Mouse (Mus musculus): ENCODE measurements around the gene Ifit3b. TPM values are rescaled to one million over a fixed set of nuclear protein-coding genes. Genes with fewer than 3 reads are reported as not detected.
"Not testable (repeated sequence)": the region's sequence is repeated elsewhere in the genome, so short reads cannot be mapped to it uniquely, and the experiment has no call there.

Gene Ifit3b
- total and polyA plus RNA-seq, 3 experiments: not detected

DNA sequence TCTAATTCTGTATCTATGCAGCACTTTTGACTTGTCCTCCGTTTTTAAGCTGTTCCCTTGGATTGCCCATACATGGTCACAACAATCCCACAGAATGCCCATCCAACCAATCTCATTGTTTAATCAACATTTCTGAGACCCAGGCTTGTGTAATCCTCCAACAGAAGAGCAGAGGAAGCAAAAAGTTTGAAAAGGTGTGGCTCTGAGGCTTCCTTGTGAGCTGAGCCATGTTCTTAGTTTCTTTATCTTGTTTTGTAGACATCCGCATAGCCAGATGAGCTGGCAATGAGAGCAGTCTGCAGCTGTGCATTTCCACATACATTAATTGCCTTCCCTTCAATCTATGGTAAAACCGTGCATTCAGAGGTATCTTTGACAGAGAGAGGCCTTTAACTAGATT is 2.3 kb upstream of the Ifit3b start:
- Histone ChIP-seq H3K9me3 (replicated peaks) (no peaks in the 10 kb centered on the region), H3K36me3 (replicated peaks) (no peaks in the 10 kb centered on the region), H3K27me3 (ENCODE audit: insufficient read depth, low read length) (no peaks in the 10 kb centered on the region), H3K4me3 (ENCODE audit: low read depth, low read length) (no peak overlapping the region), H3K4me1 (ENCODE audit: insufficient read depth, low read depth, low read length) (no peaks in the 10 kb centered on the region)
- TF ChIP-seq GATA1 (IDR thresholded peaks at IDR 0.05; ENCODE audit: borderline replicate concordance, low read length) (no peak), POLR2AphosphoS5 (IDR thresholded peaks at IDR 0.05; ENCODE audit: insufficient replicate concordance, low read depth, low read length) (no peak), GATA2 (IDR thresholded peaks at IDR 0.05; ENCODE audit: borderline replicate concordance, low read depth, low read length) (no peak), TAL1 (conservative IDR thresholded peaks at IDR 0.05; ENCODE audit: low read depth, low read length) (no peak), CTCF (IDR thresholded peaks at IDR 0.05; ENCODE audit: low read depth, low read length) (no peak)
- DNase-seq (ENCODE audit: low spot score): no peak
- no peak for ATAC-seq (ENCODE audit: extremely low read depth, insufficient number of reproducible peaks, low FRiP score, poor library complexity, severe bottlenecking)

DNA sequence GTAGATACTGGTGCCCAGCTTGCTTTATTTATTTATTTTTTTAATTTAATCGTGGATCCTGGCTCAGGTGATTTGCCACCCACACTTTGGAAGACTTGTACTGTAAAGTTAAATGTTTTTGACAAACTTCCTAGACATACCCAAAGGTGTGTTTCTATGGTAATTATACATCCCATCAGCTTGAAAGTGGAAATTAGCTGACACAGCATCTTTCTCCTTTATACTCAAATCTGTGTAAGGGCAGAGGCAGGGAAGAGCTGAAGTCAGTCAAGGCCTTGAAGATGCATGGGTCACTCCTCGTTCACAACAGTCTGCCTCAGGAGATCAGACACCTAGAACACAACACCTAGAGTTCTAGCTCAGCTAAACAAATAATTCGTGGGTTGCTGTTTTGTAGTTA is 2.3 kb downstream of the Ifit3b start:
- DNase-seq (ENCODE audit: low spot score); H3K27me3 ChIP-seq (ENCODE audit: insufficient read depth, low read length); H3K9me3 ChIP-seq (replicated peaks); H3K4me1 ChIP-seq (ENCODE audit: insufficient read depth, low read depth, low read length); ATAC-seq (ENCODE audit: extremely low read depth, insufficient number of reproducible peaks, low FRiP score, poor library complexity, severe bottlenecking); H3K36me3 ChIP-seq (replicated peaks); H3K4me3 ChIP-seq (ENCODE audit: low read depth, low read length): not testable (repeated sequence)

DNA sequence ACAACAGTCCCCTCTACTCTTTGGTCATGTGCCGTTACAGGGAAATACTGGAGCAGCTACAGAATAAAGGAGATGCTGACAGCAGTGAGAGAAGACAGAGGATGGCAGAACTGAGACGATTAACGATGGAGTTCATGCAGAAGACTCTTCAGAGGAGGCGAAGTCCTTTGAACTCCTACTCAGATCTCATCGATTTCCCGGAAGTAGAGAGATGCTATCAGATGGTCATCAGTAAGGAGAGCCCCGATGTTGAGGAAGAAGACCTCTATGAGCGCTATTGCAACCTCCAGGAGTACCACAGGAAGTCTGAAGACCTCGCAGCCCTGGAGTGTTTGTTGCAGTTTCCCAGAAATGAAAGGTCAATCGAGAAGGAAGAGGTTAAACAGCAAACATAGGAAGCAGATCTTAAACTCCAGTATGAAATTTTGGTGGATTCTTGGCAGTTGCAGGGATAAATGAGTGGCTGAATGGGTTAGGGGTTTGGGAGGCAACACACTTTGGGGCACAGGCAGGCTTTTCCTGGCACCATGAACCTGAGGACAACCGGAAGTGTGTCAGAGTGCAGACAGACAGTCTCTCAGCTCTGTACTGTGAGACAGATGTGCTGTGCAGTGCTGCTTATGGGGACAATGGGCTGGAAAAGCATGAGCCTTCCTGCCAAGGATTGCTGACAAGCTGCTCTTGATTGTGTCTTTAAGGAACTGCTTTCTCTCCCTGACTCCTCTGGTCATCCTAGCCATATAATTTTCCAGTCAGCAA is 4.7 kb downstream of the Ifit3b start:
- not testable (repeated sequence) for H3K27me3 ChIP-seq (ENCODE audit: insufficient read depth, low read length); ATAC-seq (ENCODE audit: extremely low read depth, insufficient number of reproducible peaks, low FRiP score, poor library complexity, severe bottlenecking); H3K9me3 ChIP-seq (replicated peaks); H3K36me3 ChIP-seq (replicated peaks); H3K4me1 ChIP-seq (ENCODE audit: insufficient read depth, low read depth, low read length); H3K4me3 ChIP-seq (ENCODE audit: low read depth, low read length); DNase-seq (ENCODE audit: low spot score)

DNA sequence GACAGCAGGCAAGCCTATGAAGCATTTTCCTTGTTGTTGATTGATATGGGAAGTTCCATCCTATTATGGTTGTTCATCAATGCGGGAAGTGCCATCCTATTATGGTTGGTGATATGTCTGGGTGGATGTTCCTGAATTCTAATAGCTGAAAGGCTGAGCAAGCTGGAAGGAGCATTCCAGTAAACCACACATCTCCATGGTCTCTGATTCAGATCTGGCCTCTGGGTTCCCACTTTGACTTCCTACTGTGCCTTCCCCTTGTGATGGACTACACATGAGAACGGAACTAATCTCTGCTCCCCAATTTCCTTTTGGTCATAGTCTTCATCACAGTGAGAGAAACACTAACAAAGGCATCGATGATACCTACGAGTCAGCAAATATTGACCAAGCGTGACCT is 13.1 kb downstream of the Ifit3b start:
- no peaks in the 10 kb centered on the region for H3K36me3 ChIP-seq (replicated peaks)
- DNase-seq (ENCODE audit: low spot score) (no peak), ATAC-seq (ENCODE audit: extremely low read depth, insufficient number of reproducible peaks, low FRiP score, poor library complexity, severe bottlenecking) (no peak)
- H3K4me1 ChIP-seq (ENCODE audit: insufficient read depth, low read depth, low read length): no peaks in the 10 kb centered on the region
- TF ChIP-seq GATA2 (IDR thresholded peaks at IDR 0.05; ENCODE audit: borderline replicate concordance, low read depth, low read length) (no peak), TAL1 (conservative IDR thresholded peaks at IDR 0.05; ENCODE audit: low read depth, low read length) (no peak), GATA1 (IDR thresholded peaks at IDR 0.05; ENCODE audit: borderline replicate concordance, low read length) (no peak), CTCF (IDR thresholded peaks at IDR 0.05; ENCODE audit: low read depth, low read length) (no peak), POLR2AphosphoS5 (IDR thresholded peaks at IDR 0.05; ENCODE audit: insufficient replicate concordance, low read depth, low read length) (no peak)
- H3K4me3 ChIP-seq (ENCODE audit: low read depth, low read length): no peak overlapping the region
- H3K27me3 ChIP-seq (ENCODE audit: insufficient read depth, low read length): peaks cover 3% of the 10 kb centered on the region; the same call in 1 of the 2 replicates
- H3K9me3 ChIP-seq (replicated peaks): no peaks in the 10 kb centered on the region

DNA sequence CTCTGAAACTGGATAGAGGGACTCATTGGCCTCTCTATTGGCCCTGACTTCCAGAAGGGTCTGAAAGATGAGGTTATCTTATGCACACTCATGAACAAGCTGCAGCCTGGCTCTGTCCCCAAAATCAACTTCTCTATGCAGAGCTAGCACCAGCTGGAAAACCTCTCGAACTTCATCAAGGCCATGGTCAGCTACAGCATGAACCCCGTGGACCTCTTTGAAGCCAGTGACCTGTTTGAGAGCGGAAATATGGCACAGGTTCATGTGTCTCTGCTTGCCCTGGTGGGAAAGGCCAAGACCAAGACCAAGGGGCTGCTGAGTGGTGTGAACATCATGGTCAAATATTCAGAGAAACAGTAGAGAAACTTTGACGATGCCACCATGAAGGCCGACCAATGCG is 16.0 kb downstream of the Ifit3b start:
- H3K4me1 ChIP-seq (ENCODE audit: insufficient read depth, low read depth, low read length): no peaks in the 10 kb centered on the region
- DNase-seq (ENCODE audit: low spot score) (no peak), ATAC-seq (ENCODE audit: extremely low read depth, insufficient number of reproducible peaks, low FRiP score, poor library complexity, severe bottlenecking) (no peak)
- H3K27me3 ChIP-seq (ENCODE audit: insufficient read depth, low read length): peaks cover 3% of the 10 kb centered on the region; the same call in 1 of the 2 replicates
- H3K9me3 ChIP-seq (replicated peaks): no peaks in the 10 kb centered on the region
- no peaks in the 10 kb centered on the region for H3K36me3 ChIP-seq (replicated peaks)
- TF ChIP-seq GATA1 (IDR thresholded peaks at IDR 0.05; ENCODE audit: borderline replicate concordance, low read length) (no peak), GATA2 (IDR thresholded peaks at IDR 0.05; ENCODE audit: borderline replicate concordance, low read depth, low read length) (no peak), POLR2AphosphoS5 (IDR thresholded peaks at IDR 0.05; ENCODE audit: insufficient replicate concordance, low read depth, low read length) (no peak), TAL1 (conservative IDR thresholded peaks at IDR 0.05; ENCODE audit: low read depth, low read length) (no peak), CTCF (IDR thresholded peaks at IDR 0.05; ENCODE audit: low read depth, low read length) (no peak)
- H3K4me3 ChIP-seq (ENCODE audit: low read depth, low read length): no peak overlapping the region

- DNase-seq (ENCODE audit: low spot score): no peak
Observed at GRCm38 (mm10) chr19:34624663-34625062, 16.9 kb downstream of the Ifit3b start.

DNA sequence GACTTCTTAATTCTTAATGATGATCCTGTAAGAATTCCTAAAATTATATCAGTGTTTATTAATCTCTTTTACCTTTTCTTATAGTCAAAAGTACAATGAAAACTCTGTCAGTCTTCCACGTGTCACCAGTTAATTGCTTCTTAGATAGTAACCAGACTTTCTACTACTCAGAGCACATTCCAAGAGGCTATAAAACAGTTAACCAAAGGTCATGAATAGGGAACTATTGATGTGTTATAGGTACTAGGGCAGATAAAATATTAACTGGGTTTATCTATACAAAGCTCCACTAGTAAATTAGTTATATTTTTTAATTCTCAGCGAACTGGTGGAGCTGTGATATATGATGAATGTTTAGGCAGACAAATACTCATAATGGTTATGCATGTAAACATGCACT is 19.7 kb downstream of the Ifit3b start:
- H3K36me3 ChIP-seq (replicated peaks): no peaks in the 10 kb centered on the region
- no peak overlapping the region for H3K4me3 ChIP-seq (ENCODE audit: low read depth, low read length)
- no peaks in the 10 kb centered on the region for H3K4me1 ChIP-seq (ENCODE audit: insufficient read depth, low read depth, low read length)
- ATAC-seq (ENCODE audit: extremely low read depth, insufficient number of reproducible peaks, low FRiP score, poor library complexity, severe bottlenecking): no peak
- no peaks in the 10 kb centered on the region for H3K9me3 ChIP-seq (replicated peaks)
- no peak for DNase-seq (ENCODE audit: low spot score)
- no peak for TF ChIP-seq GATA1 (IDR thresholded peaks at IDR 0.05; ENCODE audit: borderline replicate concordance, low read length)
- TF ChIP-seq TAL1 (conservative IDR thresholded peaks at IDR 0.05; ENCODE audit: low read depth, low read length): no peak
- TF ChIP-seq POLR2AphosphoS5 (IDR thresholded peaks at IDR 0.05; ENCODE audit: insufficient replicate concordance, low read depth, low read length): no peak
- no peak for TF ChIP-seq CTCF (IDR thresholded peaks at IDR 0.05; ENCODE audit: low read depth, low read length)
- no peak for TF ChIP-seq GATA2 (IDR thresholded peaks at IDR 0.05; ENCODE audit: borderline replicate concordance, low read depth, low read length)
- peaks cover 2% of the 10 kb centered on the region; the same call in 1 of the 2 replicates for H3K27me3 ChIP-seq (ENCODE audit: insufficient read depth, low read length)

More at GRCm38 (mm10) chr19:34624663-34625062, 16.9 kb downstream of the Ifit3b start:
- Histone ChIP-seq H3K9me3 (replicated peaks) (no peaks in the 10 kb centered on the region), H3K27me3 (ENCODE audit: insufficient read depth, low read length) (peaks cover 3% of the 10 kb centered on the region; the same call in 1 of the 2 replicates), H3K4me1 (ENCODE audit: insufficient read depth, low read depth, low read length) (no peaks in the 10 kb centered on the region), H3K36me3 (replicated peaks) (no peaks in the 10 kb centered on the region), H3K4me3 (ENCODE audit: low read depth, low read length) (no peak overlapping the region)
- no peak for TF ChIP-seq CTCF (IDR thresholded peaks at IDR 0.05; ENCODE audit: low read depth, low read length)
- no peak for TF ChIP-seq POLR2AphosphoS5 (IDR thresholded peaks at IDR 0.05; ENCODE audit: insufficient replicate concordance, low read depth, low read length)
- TF ChIP-seq TAL1 (conservative IDR thresholded peaks at IDR 0.05; ENCODE audit: low read depth, low read length): no peak
- TF ChIP-seq GATA1 (IDR thresholded peaks at IDR 0.05; ENCODE audit: borderline replicate concordance, low read length): no peak
- TF ChIP-seq GATA2 (IDR thresholded peaks at IDR 0.05; ENCODE audit: borderline replicate concordance, low read depth, low read length): no peak
- no peak for ATAC-seq (ENCODE audit: extremely low read depth, insufficient number of reproducible peaks, low FRiP score, poor library complexity, severe bottlenecking)

All from G1E (cell line).